ENCODE assay signal across 13 mouse cellular contexts in genomic region chr8:85476970-85477545, GRCm38 (mm10).
"Had no signal": no experiment of that assay in that cellular context is flagged by ENCODE, and none has a peak within 500 bp of the region (broad histone marks: within the 10 kb centered on the region; RNA-seq: fewer than 3 reads in every experiment).

No protein-coding gene starts in this region.

- DNase-seq: kidney, postnatal 14 days; lung, adult 2 months; lung, postnatal 36 days; right cerebral cortex, adult 18-20 months; right cerebral cortex, postnatal 25 days; thymus, adult 2 months; thymus, postnatal 25 days had no signal

- H3K9ac ChIP-seq: midbrain, embryonic 13.5 days had no signal

- ATAC-seq: hindbrain, postnatal 0 days; lung, postnatal 0 days; midbrain, embryonic 13.5 days had no signal

- H3K4me1 ChIP-seq: midbrain, embryonic 13.5 days had no signal

- H3K27ac ChIP-seq: hindbrain, postnatal 0 days; left cerebral cortex, adult 2 months; limb, embryonic 10.5 days; midbrain, embryonic 13.5 days; stomach, postnatal 0 days had no signal

- H3K27me3 ChIP-seq: midbrain, embryonic 13.5 days had no signal

- H3K4me2 ChIP-seq: midbrain, embryonic 13.5 days had no signal

- H3K9me3 ChIP-seq: limb, embryonic 10.5 days; midbrain, embryonic 13.5 days had no signal

- H3K36me3 ChIP-seq: limb, embryonic 10.5 days; midbrain, embryonic 13.5 days had no signal

- H3K4me3 ChIP-seq: left cerebral cortex, adult 2 months; limb, embryonic 10.5 days; midbrain, embryonic 13.5 days had no signal
